Mouse (Mus musculus) mesoderm, embryonic 11.5 days (tissue): ENCODE results near the gene Olfr943.

ENCODE experiments used
- DNase-seq: peaks from one replicate; pipeline ENCODE4 v3.0.0-alpha.2; 2012; ENCODE audit warnings: low read depth, low spot score

The Olfr943 gene

GRCm38 (mm10) chr9:39166004-39166403, at the start of gene Olfr943:
TSS of gene Olfr943 (plus strand) at chr9:39166304.
- DNase-seq, result no peak

- no peak for DNase-seq
Measured at GRCm38 (mm10) chr9:39127326-39127725, 38.8 kb upstream of the Olfr943 start.

- DNase-seq, result no peak
Measured at GRCm38 (mm10) chr9:39127831-39128230, 38.3 kb upstream of the Olfr943 start, which contains the start of gene Olfr27. TSS of gene Olfr27 (plus strand) at chr9:39128131.

- DNase-seq, result no peak
Measured at GRCm38 (mm10) chr9:39152401-39152800, 13.7 kb upstream of the Olfr943 start.

- no peak for DNase-seq
Measured at GRCm38 (mm10) chr9:39201620-39202019, 35.5 kb downstream of the Olfr943 start, which contains the start of gene Olfr944. TSS of gene Olfr944 (plus strand) at chr9:39201920.
